Mouse (Mus musculus) cerebellum, postnatal 25 days (tissue): Measurements from ENCODE around the gene Mmp9.

ENCODE experiments used
- DNase-seq, 2 experiments: peaks; one replicate each; pipeline ENCODE4 v3.0.0; 2021; ENCODE audit warnings: mixed read lengths in 2 of 2

Gene Mmp9

DNA sequence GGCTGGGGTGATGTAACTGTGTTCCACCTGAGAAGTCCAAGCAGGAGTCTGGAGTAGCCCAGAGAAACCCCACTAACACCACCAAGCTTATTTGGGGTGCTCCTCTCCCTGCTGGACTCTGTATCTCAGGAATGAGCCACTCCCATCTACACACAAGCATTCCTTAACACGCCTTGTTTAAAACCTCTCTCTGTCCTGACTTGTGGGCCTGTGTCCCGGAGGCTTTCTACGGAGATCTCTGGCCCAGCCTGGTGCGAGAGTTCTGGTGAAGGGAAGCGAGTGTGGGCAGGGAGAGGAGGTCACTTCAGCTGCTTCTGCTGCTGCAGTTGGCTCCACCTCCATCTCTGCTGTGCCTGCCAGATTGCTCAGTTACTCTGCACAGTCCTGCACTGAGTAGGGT lies 15.6 kb downstream of the Mmp9 start:
- DNase-seq = no peak

DNA sequence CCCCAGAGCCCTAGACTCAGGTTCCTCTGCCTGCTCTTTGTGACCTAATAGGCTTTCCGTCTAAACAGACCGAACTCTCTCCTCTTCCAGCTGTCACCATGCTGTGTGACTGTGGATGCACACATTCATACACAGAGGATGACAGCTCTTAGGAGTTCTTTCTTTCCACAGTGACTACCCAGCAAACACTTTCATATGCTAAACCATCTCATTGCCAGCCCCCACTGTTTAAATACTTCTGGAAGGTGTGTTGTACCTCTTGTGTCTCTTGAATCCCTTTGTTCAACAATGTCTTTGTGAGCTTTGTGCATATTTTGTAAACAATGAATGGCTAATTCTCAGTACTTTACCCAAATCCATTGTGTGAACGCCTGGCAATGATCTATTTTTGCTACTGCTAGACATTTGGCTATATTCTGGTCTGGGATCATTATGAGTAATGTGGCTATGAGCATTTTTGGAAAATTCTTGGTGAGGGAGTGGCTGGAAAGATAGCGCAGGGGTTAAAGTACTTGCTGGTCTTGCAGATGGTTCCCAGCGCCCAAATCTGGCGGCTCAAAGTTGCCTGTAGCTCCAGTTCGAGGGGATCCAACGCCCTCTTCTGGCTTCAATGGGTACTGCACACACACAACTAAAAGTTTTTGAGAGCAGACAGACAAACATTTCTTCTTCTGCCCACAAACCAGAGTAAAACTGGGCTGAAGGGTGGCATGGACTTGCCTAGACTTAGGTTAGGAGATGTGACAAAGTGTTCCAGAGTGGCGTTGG lies 17.2 kb downstream of the Mmp9 start:
- no peak for DNase-seq

DNA sequence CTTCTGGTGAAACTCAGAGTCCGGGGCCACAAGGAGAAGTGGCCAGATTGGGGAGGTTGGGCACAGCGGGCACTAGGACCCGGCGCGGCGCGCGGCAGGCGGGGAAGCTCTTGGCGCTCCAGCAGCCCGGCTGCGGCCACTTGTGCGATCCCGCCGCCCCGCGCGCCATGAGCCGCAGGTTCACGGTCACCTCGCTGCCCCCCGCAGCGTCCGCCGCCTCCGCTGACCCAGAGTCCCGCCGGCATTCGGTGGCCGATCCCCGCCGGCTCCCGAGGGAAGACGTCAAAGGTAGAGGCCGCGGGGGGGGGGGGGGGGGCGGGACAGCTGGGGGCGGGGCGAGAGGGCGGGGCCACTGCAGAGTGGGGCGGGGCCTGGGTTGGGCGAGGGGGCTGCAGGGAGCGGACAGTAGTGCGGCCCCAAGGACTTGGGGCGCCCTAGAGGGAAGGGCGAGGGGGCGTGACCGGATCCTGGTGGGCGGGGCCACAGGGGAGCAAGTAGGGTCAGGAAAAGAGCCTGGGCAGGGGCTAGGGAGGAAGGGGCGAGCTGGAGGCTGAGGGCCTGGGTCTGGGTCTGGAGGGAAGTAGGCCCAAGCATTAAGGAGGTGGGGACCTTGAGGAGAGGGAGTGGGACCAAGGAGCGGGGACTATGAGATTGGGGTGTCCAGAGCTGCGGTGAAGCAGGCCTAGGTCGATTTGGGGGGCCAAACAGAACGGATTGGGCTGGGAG lies 20.3 kb downstream of the Mmp9 start, which contains the start of gene Slc12a5:
Gene Slc12a5 (plus strand): TSS at position 87 of the 726 bp plus-strand sequence.
- DNase-seq = peak; percentile 87 to 91

DNA sequence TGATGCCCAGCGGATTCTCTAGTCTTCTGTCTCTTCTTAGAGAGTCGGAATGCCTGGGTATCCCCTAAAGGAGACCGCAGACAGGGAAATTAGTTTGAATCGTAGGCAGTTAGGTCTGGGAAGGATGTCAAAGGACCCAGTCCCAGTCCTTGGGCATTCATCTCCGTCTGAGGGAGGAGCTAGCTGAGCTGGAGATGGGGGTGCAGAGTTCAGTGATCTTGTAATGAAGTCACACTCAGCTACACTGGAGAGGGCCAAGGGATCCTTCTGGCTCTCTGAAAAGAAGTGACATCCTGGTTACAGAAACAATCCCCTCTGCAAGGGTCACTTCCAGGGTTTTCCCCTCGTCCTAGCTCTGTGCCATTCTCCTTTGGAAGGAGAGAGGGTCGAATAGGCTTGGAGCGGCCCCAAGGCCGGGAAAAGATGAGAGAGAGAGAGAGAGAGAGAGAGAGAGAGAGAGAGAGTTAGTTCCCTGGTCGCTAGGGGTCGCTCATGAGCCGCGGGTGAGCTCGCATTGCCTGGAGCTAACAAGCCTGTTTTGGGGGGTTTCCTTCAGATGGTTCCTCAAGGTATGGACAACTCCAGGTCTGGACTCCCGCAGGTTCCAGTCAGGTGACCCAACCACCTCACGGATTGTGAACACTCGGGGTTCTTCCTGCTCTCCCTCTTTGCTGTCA lies 21.1 kb downstream of the Mmp9 start:
- peak; percentile 89 to 94 for DNase-seq

DNA sequence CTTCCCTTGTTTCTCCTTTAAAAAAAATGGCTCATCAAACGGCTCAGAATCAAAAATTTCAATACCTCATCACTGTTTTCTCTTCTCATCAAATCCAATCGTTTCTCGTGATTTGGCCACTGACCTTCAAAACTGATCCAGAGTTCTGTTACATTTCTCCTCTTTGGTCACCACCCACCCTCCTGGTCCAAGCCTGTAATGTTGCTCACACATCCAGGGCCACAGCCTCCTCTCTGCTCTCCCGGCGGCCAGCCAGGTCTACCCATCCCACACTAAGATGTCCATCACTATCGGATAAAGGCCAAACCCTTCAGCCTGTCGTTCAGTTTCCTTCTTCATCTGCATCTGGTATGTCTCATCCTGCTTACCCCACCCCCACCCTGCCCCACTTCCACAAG lies 21.6 kb downstream of the Mmp9 start:
- DNase-seq = peak in 1 of 2 experiments; percentile 34

DNA sequence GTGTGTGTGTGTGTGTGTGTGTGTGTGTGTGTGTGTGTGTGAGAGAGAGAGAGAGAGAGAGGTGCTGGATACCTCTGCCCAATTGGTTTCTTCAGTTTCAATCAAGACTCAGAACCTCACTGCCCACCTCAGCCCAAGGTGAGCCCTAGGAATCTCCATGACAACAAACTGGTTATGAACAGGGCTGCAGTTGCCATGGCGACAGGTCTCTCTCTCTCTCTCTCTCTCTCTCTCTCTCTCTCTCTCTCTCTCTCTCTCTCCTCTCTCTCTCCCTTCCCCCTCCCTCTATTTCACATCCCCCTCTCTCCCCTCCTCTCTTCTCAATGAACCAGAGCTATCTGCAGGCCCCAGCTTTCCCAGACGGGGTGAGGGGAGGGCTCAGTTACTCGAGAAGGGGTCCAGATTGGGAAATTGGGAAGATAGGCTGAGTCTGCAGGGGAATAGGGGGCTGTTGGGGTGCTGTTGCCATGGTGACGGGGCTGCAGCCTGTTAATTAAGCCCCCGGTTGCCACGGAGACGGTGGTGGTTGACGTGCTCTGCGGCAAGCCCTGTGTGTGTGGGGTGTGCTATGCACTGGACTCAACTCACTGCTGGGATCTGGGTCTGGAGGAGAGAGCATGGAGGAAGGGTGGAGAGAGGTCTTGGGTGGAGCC lies 23.8 kb downstream of the Mmp9 start:
- DNase-seq = no peak

DNA sequence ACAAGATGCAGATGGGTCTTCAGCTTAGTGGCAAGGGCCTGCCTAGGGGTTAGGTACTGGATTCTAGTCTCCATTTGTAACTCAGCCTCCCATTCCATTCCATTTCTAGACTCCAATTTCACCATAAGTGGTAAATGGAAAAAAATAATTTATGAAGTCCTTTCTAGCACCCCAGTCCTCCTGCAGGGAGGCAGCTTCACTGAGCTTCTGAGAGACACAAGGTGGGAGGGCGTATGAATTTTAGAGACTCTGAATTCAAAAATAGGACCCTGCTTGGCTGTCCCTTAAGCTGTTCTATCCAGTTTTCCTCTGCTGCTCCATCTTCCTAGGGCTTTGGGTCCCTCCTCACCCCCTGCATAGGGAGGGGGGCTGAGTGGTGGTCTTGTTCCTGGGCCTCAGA lies 24.4 kb downstream of the Mmp9 start:
- no peak for DNase-seq

DNA sequence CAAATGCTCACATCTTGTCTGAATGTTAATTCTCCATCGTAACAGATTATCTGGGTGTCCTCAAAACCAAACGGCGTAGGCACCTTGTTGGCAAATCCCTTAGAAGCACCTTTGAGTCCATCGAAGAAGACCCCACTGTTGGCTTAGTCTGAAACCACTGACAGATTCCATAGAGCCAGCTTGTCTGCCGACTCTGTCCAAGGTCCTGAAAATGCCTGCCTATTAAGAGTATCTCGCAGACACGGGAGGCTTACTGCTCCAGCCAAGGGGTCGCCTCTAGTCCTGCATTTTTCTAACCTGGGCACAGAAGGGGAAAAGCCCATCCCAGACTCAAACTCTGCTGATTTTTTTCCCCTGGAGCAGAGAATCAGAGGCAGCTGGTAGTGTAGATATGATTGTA lies 25.8 kb downstream of the Mmp9 start:
- no peak for DNase-seq

DNA sequence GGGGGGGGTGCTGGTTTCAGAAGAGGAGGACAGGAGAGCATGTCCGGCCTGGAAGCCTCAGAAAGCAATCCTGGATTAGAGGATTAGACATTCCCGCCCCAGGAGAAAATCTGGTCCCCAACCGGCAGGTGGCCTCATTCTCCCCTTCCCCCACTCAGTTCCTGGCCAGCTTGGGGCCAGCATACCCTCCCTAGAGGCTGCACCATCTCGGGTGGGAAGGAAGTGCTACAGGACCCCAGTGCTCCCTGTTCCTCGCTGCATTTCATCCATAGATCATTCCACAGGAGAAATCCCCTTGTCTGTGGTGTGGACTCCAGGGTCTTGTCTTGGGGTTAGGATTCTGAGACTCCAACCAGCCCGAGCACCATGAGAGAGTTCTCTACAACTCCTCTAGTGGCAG lies 26.6 kb downstream of the Mmp9 start:
- peak; percentile 69 to 72 for DNase-seq

DNA sequence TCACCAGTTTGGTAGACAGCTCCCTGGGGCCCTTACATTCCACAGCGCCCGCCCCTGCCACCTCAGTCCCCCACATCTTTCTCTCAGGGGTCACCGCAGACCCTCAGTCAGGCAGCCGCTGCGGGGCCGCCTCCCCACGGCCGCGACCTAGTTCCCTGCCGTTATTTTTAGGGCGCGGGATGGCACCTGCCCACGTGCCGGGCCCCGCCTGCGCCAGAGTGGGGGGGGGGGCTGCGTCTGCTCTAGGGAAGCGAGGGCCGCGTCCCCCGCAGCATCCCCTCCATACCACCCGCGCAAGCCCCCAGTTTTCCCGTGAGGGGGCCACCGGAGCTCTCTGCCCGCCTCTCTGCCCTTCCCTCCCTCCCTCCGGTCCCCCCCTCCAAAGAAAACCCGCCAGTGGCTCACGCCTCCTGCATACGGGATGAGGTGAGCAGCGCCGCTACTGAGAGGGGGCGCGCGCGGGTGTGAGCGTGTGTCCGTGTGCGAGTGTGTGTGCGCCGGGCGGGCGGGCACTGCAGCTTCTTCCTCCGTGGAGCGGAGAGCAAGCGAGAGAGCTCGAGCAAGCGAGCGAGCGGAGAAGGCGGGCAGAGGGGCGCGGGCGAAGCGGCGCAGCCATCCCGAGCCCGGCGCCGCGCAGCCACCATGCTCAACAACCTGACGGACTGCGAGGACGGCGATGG lies 27.3 kb downstream of the Mmp9 start:
- peak; percentile 91 to 94 for DNase-seq

DNA sequence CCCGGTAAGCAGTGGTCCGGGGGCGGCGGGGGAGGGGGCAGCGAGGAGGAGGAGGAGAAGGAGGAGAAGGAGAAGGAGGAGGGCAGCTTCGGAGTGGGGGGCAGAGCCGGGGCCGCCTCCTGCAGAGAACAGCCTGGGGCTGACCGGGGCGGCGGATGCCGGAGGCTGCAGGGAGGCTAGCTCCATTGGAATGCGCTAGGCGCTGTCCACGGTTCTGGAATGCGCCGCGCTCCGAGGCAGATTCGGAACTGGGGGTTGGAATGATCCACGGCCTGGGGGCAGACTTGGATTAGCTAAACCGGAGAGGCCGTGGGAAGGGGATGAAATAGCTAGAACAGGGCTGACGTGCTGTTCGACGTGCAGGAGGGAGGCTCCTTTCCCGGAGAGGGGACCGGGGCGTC lies 27.9 kb downstream of the Mmp9 start:
- peak; percentile 76 to 78 for DNase-seq

DNA sequence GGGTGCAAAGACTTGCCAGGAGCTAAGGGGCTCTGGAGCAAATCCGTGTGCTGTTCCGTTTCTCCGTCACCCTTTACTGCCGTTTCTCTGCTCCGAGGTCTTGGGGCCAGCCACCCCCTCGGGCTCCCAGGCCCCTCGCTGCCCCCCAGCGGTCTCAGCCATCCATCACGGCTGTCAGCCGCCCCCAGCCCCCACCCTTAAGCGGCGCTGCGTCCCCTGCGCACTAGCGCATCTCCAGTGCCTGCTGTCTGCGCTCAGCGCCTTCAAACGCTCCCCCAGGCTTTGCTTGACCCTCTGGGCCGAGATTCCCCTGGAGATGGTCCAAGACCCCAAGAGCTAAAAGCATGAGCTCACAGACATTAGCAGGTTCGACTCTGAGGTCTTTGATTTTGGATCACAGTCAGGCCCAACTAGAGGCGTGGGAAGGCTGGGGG lies 28.8 kb downstream of the Mmp9 start:
- DNase-seq = peak; percentile 64 to 78

DNA sequence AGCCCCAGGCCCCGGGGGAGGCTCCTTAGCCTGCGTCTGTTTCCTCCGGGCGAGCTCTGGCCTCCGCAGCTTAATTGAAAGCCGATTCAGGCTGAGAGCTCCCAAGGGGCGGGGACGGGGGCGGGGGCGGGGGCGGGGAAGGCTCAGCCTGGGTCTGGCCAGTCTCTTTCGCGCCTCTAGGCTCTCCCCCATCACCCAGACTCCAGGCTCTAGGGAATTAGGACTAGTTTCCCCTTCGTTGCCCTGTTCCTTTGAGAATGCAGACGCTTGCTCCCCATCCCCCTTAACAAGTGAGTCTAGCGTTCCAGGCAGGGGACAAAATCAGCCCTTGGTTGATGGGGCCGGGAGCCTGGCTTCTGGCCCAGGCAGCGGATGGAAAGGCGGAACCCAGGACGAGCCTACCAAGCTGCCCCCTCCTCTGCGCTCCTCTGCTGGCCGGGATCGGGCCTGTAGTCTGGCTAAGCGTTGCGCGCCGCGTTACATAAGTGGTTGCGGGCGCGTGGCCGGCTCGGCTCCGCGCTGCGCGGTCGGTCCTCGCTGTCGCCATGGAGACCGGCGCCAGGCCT lies 30.1 kb downstream of the Mmp9 start:
- peak; percentile 88 to 91 for DNase-seq

DNA sequence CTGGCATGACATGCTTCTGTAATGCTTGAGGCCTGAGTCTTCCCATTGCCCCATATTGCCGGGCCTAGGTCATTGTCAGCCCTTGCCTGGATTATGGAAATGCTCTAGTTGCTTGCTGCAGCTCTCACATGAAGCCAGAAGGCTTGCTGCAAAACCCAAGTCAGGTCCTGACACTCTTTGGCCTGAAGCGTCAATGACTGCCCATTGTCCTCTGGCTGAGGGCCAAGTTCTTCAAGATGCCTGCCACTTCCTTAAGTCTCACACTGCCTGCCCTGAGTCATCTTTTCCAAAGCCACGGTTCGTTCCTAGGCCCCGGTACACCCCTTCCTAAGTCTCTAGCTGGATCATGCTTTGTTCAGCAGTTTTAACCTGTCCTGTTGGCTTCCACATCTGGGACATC lies 32.1 kb downstream of the Mmp9 start:
- no peak for DNase-seq

DNA sequence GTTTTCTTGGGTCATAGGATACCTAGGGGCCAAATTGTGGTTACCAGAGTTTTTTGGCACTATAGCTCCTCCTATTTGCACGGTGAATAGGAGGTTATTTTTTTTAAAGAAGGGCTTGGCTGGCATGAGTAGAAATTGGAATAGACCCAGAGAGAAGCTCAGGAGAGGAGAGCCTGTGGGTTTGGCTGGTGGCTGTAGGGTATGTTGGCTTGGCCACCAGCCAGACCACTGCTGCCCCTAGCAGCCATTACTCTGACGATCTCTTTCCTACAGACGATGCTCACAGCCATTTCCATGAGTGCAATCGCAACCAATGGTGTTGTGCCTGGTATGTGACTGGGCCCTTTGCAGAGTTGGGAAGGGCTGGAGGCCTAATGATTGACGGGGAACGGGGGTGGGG lies 35.0 kb downstream of the Mmp9 start:
- DNase-seq = peak; percentile 51 to 74

DNA sequence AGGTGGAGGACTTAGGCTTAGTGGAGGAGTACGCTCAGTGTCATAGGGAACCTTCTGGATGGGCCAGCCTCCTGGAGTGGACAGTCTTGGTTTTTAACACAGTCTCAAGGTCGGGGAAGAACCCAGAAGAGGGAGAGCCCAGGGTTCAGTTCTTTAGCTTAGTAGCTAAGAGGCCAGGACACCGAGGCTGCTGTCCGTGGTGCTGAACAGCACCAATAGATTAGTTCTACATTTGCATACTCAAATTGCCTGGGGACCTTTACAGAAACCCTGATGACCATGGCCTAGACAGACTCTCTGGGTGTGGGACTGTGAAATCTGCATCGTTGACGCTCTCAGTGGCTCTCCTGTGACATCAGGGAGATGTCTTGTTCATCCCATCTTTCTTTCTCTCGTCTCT lies 39.2 kb downstream of the Mmp9 start:
- no peak for DNase-seq

DNA sequence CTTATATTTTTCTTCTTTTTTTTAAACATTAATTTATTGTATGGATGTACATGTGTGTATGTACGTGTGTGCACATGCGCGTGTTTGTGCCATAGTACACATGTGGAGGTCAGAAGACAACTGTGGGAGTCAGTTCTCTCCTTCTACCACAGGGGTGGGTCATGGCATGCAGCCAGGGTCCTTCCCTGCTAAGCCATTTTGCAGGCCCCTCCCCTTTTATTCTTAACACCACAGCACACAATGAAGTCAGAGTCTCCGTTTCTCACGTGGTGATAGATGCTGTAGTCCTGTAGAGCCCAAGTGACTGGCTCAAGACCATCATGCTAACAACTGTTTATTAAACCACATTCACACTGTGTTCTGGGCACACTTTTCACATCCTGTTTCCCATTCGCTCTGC lies 45.4 kb downstream of the Mmp9 start:
- peak in 1 of 2 experiments; percentile 61 for DNase-seq

DNA sequence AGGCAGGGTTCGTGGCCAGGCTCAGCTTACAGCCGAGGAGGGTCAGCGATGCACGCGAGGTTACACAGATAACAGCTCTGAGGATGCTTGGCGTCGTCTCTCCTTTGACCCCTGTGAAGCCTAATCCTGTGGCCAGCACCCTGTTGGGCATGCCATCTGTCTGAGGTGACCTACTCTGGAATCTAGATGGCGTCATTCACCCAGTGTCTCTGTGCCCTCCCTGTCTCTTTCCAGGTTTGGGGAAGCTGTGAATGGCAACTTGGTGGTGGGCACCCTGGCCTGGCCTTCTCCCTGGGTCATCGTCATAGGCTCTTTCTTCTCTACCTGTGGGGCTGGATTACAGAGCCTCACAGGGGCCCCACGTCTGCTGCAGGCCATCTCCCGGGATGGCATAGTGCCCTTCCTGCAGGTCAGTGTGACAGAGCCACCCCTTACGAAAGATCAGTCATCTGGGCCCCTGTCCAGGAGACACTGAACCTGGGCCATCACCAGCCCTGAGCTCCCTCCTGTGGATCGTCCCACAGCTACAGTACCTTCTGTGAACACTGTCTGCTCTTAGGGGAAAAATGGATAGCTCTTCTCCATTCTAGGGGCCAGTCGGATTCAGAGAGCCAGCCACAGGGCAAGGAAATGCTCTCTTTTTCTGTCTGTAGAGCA lies 45.9 kb downstream of the Mmp9 start:
- DNase-seq = peak; percentile 85 to 87

DNA sequence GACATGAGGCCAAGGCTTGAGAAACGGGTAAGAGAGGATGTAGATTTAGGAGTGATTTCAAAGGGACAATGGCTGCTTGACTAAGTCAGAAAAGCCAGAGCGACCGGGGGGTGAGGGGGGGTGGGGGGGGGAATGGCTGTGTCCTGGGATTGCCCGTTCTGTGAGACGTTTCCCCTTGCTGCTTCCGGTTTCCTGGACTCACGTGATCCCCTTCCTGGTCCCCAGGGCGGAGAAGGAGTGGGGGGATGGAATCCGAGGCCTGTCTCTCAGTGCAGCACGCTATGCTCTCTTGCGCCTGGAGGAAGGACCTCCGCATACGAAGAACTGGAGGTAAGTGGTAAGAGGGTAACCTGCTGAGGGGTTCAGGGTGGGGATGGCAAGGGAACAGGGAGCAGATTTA lies 48.2 kb downstream of the Mmp9 start:
- no peak for DNase-seq

DNA sequence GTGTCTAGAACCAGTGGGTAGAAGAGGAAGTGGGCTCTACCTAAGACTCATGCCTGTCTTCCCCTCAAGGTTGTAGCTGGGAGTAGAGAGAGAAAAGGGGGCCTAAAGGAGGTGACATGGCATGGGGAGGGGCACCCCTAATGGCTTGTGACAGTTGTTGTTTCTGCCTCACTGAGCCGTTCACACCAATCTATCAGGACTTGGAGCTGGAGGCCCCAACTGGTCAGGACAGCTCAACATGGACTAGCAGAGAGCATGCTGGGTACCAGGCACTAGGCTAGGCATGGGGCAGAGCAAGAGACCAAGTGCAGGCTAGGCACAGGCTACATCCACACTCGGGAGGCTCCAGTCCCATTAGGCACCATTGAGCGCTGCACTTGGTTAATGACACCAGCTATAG lies 50.5 kb downstream of the Mmp9 start:
- DNase-seq = peak in 1 of 2 experiments; percentile 11

DNA sequence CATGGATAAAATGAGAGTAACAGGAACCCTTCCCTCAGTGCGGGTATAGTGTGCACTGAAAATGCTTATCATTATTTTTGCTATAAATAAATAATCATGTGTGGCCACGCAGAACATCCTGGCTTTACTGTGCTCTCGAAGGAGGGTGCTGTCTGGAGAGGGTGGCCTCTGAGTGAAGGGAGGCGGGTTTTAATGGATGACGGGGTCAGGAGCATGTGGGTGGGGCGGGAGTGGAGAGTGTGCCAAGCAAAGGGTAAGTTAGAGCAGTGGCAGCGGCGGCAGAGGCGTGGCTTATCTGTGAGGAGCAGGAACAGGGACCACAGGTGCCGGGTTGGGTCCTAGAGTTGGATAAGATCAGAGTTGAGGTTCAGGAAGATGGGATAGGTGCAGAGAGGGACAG lies 51.2 kb downstream of the Mmp9 start:
- DNase-seq = peak in 1 of 2 experiments; percentile 29

DNA sequence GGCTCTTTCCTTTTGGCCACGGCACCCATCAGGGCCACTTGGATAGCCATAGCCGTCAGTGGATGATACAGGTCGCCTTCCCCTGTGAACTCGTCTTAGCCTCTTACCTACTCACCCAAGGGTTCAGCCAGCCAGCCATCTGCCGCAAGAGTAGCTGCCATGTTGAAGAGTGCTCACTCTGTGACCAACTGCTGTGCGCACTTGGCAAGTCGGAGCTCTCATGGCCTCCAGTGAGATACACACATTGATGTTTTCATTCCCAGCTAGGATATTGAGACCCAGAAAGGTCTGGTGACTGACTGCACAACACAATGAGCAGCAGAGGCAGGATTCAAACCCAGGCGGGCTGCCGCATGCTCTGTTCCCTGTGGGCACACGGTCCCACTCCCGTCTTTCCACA lies 53.6 kb downstream of the Mmp9 start:
- DNase-seq = peak; percentile 63 to 72
